Mouse (Mus musculus) B cell, adult 67 days (primary cell): Measurements from ENCODE around the gene Mageb18. TPM values are rescaled to one million over a fixed set of nuclear protein-coding genes. Genes with fewer than 3 reads are reported as not detected.

Experiments
- total RNA-seq, 2 experiments: library from RNA; stranded (reverse); gene quantifications; 4 replicates each; pipeline ENCODE4 v1.2.4; 2023

The Mageb18 gene
- not detected for total RNA-seq

DNA sequence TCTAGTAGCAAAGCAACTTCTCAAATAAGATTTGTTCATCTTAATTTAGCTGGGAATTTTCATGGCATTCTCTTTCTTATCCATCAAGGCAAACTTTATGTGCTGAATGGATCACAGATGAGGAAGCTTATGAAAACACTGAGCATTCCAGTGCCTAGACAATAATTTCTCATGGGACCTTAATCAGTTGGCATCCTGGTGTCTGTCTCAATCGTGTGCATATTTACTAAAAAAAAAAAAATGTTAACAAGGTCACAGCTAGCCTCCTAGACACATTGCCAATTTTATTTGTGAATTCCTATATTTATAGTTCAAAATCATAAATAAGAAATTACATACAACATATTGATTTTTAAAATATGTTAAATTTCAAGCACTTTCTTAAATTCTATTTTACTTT, at the start of gene Mageb18:
Mageb18 (minus strand) TSS at position 101 of the 400 bp plus-strand sequence.

DNA sequence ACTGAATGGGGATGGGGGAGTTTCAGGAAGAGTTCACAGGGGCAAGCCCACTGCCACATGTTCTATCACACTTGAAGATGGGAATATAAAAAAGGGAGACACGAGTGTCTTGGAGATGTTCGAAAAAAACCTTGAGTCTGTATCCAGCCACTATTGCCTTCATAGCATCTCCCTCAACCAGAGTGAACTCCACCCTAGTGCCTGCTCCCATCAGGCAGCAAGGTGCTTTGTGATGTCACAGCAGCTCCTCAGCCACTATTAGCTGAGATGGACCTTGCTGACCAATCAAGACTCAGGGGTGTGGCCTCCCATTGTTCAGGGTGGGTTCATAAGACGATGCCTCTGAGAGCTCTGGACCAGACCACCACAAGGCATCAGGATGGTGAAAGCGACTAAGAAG, 109.7 kb downstream of the Mageb18 start, which contains the start of gene Gm5941:
Gm5941 (plus strand) TSS at position 301 of the 400 bp plus-strand sequence.

Other genes with a start within 250 kb of the Mageb18 start
- not detected for gene Gm5941, start 109.6 kb downstream of the Mageb18 start, total RNA-seq